Mouse (Mus musculus): ENCODE results near the gene Rgl2.
"Not testable (repeated sequence)": the region's sequence is repeated elsewhere in the genome, so short reads cannot be mapped to it uniquely, and the experiment has no call there.

Gene Rgl2

GRCm38 (mm10) chr17:33948090-33948904, 19.0 kb downstream of the Rgl2 start:
- DNase-seq (ENCODE audit: low spot score in 2 of 2) = no peak

DNA sequence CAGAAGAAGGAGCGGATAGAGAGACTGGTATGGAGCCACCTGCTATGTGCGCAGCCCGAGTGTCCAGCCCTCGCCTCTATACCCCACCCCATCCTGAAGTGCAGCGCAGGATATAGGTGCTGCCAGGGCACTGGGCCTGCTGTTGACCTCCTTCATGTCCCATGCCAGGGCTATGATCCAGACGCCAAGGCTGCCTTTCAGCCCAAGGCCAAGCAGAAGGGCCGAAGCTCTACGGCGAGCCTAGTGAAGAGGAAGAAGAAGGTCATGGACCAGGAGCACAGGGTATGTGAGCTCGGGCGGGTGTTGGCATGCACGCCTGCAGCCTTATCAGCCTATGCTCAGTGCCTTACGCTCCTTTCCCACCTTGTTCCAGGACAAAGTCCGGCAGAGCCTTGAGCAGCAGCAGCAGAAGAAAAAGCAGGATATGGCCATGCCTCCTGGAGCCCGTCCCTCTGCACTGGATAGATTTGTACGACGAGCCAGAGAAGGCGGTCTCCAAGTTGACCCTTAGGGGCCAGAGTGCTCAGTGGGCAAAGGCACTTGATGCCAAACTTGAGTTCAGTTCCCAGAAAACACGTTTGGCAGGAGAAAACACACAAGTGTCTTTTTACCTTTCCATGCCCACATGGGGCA, 19.7 kb downstream of the Rgl2 start:
- no peak for DNase-seq (ENCODE audit: low spot score in 2 of 2)

GRCm38 (mm10) chr17:33950131-33950625, 20.8 kb downstream of the Rgl2 start:
- DNase-seq (ENCODE audit: low spot score in 2 of 2) = no peak

DNA sequence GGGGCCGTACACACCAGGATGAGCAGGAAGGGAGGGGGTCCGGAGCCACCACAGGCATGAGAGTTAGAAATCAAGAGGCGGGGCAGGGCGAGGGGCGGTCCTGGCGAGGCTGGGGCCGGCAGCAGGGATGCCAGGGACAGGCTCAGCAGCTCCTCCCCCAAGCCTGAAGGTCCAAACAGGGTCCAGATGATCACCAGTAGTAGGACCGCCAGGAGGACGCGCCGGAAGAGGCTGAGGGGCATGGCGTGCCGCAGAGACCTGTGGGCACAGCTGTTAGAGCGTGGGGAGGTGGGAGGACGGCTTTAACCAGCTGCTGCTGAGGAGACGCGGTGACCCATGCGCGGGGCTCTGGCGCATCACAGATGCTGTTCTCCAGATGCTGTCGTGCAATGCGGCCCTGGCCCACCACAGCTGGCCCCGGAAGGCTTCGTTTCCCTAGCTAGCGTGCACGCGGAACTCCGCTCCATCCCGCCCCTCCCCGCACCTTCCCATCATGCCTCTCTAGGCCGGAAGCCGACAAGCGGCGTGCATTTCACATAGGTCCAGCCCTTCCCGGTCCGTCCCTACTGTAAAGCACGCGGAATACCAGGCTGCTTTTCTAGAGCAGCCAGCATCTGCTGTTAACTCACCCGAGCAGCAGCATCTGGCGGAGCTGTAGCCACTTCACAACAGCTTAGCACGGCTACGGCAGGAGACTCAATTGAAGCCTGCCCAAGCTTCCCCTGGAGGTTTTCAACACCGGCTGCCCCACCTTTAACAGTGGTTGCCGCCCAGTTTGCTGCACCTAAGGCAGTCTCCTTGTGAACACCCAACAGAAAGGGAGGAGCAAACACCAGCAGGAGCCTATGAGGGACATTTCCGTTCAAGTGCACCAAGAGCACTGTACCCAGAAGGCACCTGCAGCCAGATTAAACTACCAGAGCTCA, 21.9 kb downstream of the Rgl2 start, which contains the start of gene B3galt4:
Gene B3galt4, minus strand, starts transcription at position 468 of the 926 bp plus-strand sequence.
- peak; percentile 61 to 85 for DNase-seq (ENCODE audit: low spot score in 2 of 2)

DNA sequence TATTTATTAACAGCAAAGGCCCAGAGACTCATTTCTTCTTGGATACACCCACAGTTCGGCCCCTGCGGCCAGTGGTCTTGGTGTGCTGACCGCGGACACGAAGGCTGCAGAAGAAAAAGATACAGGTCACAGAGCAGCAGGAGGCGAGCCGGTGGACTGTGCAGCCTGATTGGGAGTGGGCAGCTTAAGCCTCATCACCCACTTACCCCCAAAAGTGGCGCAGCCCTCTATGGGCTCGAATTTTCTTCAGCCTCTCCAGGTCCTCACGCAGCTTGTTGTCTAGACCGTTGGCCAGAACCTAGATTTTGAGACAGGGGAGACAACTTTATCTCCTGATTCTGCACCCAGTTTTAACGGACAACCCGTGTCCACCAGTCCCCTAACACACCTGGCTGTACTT, 22.7 kb downstream of the Rgl2 start:
- not testable (repeated sequence) for DNase-seq (ENCODE audit: low spot score in 2 of 2)

DNA sequence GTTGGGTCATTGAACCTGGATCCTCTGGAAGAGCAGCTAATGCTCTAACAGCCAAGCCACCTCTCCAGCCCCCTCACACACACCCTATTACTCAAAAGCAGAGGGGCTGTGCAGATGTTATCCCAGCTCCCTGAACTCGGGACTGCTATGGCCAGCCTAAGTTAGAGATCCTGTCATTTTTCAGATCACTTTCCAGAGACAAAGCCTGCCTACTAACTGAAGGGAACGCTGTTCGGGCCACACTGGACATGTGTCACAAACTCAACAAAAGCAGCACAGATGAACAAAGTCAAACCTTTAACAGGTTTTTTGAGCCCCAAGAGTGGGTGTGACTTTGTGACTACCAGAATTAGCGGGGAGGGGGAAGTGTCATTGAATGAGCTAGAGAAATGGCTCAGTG, 23.5 kb downstream of the Rgl2 start:
- no peak for DNase-seq (ENCODE audit: low spot score in 2 of 2)

DNA sequence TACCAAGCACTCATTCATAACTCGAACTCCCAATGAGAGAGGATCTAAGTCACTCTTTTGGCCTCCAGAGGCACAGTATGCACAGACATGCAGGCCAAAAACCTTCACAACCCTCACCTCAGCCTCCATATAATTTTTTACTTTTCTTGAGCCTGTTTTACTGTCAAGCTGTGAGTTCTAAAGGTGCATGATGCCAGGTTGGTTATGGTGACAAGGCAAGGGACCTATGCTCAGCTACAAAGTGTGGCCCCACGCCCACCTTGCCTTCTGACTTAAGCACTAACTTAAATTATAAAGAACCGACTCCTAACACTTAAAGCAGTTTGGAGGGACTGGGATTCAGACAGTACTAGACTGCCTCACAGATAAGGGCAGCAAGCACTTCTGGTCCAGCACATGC, 24.0 kb downstream of the Rgl2 start:
- DNase-seq (ENCODE audit: low spot score in 2 of 2) = no peak

DNA sequence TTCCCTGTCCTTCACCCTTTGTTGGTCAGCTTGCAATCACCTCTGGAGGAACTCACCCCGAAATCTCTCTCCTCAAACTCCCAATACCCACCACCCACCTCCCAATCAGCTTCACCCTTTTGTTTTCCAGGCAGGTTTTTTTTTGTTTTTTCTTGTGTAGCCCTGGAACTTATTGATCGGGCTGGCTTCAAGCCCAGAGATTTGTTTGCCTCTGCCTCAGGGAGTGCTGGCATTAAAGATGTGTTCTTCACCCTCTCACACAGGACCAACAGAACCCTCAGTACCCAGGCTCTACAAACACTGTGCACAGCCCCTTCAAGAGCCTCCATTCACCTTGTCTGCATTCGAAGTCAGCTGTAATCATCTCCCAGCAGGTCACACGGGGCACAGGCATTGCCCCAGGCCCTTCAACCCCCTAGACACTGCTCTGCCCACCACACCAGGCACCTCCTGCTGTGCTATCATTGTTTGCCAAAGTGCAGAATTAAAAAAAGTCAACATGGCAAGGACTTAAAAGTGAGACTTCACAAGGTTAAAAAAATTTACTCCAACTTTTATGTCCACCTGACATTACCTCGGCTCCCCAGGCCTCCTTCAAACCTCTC, 24.7 kb downstream of the Rgl2 start:
- DNase-seq (ENCODE audit: low spot score in 2 of 2) = no peak

DNA sequence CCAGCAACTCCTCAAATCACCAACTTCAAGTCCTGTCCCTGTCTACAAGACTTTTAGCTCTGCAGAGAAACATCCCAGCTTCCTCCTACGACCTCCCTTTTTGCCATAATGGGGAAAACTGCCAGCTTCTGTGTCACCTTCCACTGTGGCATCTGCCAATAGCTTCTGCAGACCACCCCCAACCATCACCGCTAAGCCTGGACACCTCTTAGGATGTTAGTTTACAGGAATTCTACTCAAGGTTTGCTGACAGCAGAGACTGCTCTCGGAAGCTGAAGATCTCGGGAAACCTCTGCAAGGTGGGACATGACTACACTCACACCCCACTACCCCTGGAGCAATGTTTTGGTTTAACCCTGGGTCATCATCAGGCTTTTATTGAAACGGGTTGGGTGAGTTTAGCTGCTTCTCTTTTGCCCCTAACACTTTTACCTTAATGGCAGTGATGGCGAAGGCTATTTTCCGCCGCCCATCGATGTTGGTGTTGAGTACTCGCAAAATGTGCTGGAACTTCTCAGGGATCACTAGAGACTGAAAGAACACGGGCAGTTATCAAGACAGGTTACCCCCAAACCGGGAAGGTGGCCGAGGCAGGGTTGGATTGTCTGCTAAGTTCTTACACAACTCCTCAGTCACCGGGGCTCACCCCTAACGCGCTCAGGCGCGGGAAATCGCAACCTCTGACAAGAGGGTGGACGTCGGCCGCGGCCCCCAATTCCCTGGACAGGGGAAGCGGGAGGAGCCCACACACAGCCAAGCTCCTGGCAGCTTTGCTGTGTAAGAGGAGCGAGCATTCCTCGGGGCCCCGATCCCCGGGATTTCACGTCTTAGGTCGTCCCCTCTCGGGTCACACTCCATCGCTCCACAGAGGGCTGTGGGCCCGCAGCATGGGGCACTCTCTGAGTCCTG, 25.6 kb downstream of the Rgl2 start:
- DNase-seq (ENCODE audit: low spot score in 2 of 2) = peak in 1 of 2 experiments; percentile 61

GRCm38 (mm10) chr17:33955555-33956214, 26.3 kb downstream of the Rgl2 start, which contains the start of the genes Vps52 and Rps18:
Vps52 (plus strand) TSS chr17:33955812.
Rps18 (minus strand) TSS chr17:33956001.
- peak; percentile 95 to 96 for DNase-seq (ENCODE audit: low spot score in 2 of 2)

- no peak for DNase-seq (ENCODE audit: low spot score in 2 of 2)
Measured at GRCm38 (mm10) chr17:33956336-33956735, 27.0 kb downstream of the Rgl2 start.

GRCm38 (mm10) chr17:33957493-33957892, 28.1 kb downstream of the Rgl2 start:
- no peak for DNase-seq (ENCODE audit: low spot score in 2 of 2)

GRCm38 (mm10) chr17:33958451-33958850, 29.1 kb downstream of the Rgl2 start:
- no peak for DNase-seq (ENCODE audit: low spot score in 2 of 2)

GRCm38 (mm10) chr17:33959135-33959534, 29.8 kb downstream of the Rgl2 start:
- DNase-seq (ENCODE audit: low spot score in 2 of 2) = no peak

- DNase-seq (ENCODE audit: low spot score in 2 of 2) = no peak
Measured at GRCm38 (mm10) chr17:33959948-33960347, 30.6 kb downstream of the Rgl2 start.

DNA sequence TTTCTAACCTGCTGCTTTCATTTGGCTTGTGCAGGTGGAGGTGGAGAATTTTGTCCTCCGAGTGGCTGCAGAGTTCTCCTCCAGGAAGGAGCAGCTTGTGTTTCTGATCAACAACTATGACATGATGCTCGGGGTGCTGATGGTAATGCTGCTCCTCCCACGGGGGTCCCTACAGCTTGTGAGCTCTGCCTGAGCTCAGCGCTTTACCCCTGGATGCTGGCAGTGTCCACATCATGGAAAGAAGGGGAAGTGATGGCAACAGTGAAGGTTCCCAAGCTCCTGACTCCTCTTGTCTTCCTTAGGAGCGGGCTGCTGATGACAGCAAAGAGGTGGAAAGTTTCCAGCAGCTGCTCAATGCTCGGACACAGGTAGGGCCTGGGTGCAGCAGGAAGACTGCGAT, 33.5 kb downstream of the Rgl2 start:
- DNase-seq (ENCODE audit: low spot score in 2 of 2) = no peak

DNA sequence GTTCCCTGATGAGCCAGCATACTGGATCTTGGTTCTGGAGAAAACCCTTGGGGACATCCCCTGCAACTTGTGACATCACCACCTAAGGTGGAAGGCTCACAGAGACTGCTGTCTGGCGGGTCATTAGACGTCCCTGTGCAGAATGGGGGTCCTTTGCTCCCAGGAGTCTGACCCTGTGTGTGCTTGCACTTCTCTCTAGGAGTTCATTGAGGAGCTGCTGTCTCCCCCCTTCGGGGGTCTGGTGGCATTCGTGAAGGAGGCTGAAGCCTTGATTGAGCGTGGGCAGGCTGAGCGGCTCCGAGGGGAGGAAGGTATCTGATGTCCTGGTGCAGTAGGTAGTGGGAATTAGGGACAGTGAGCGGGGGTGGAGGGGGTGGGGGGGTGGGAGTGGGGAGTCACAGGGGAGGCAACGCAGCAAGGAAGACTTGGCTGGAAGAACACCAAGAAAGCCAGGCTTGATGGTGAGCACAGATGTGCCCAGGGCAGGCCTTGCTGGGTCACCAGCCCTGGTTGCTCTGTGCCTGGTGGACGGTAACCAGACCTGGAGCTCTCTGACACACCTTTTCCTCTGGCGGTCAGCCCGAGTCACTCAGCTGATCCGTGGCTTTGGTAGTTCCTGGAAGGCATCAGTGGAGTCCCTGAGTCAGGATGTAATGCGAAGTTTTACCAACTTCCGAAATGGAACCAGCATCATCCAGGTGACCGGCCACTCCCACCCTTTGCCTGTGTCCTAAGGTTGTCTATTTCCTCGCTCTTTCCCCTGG, 35.9 kb downstream of the Rgl2 start:
- no peak for DNase-seq (ENCODE audit: low spot score in 2 of 2)

GRCm38 (mm10) chr17:33965846-33966550, 36.7 kb downstream of the Rgl2 start:
- DNase-seq (ENCODE audit: low spot score in 2 of 2) = no peak
